Mouse (Mus musculus) heart, embryonic 11.5 days (tissue): ENCODE measurements around the gene Olfr750. TPM values are rescaled to one million over a fixed set of nuclear protein-coding genes. Genes with fewer than 3 reads are reported as not detected.

Experiments used
- ATAC-seq: fragments of 200-750 bp; cut with Nextera tagmentation; replicated peaks from 2 replicates; pipeline ENCODE4 v1.8.0; 2017; ENCODE audit warnings: moderate library complexity; ENCODE audit not compliant: insufficient number of reproducible peaks, low FRiP score, low TSS enrichment
- H3K27ac ChIP-seq: fragments of 300-500 bp; sonication (generic); 2 replicates; pipeline ENCODE4 v1.5.1; 2014; ENCODE audit warnings: mild to moderate bottlenecking, low read depth, low read length
- H3K27me3 ChIP-seq: fragments of 300-500 bp; sonication (generic); 2 replicates; pipeline ENCODE4 v1.6.1; 2014; ENCODE audit warnings: mild to moderate bottlenecking, low read length, mixed read lengths; ENCODE audit not compliant: control insufficient read depth, insufficient read depth
- H3K36me3 ChIP-seq: fragments of 300-500 bp; sonication (generic); 2 replicates; pipeline ENCODE4 v1.6.1; 2014; ENCODE audit warnings: mild to moderate bottlenecking, low read length, moderate library complexity, mixed read lengths; ENCODE audit not compliant: control insufficient read depth, insufficient read depth
- H3K4me1 ChIP-seq: fragments of 300-500 bp; sonication (generic); 2 replicates; pipeline ENCODE4 v1.6.1; 2014; ENCODE audit warnings: low read length; ENCODE audit not compliant: control insufficient read depth, insufficient read depth
- H3K4me2 ChIP-seq: fragments of 300-500 bp; sonication (generic); 2 replicates; pipeline ENCODE4 v1.6.1; 2014; ENCODE audit warnings: mild to moderate bottlenecking, moderate library complexity
- H3K4me3 ChIP-seq: fragments of 300-500 bp; sonication (generic); 2 replicates; pipeline ENCODE4 v1.5.1; 2014; ENCODE audit warnings: low read depth, low read length
- H3K9ac ChIP-seq: fragments of 300-500 bp; sonication (generic); 2 replicates; pipeline ENCODE4 v1.6.1; 2014; ENCODE audit warnings: mild to moderate bottlenecking, low read depth, low read length, moderate library complexity
- H3K9me3 ChIP-seq: fragments of 300-500 bp; sonication (generic); replicated peaks from 2 replicates; pipeline ENCODE4 v1.6.1; 2016; ENCODE audit warnings: low read length; ENCODE audit not compliant: control insufficient read depth
- WGBS: fragments of 180-500 bp; shearing (Covaris S2); extraction: QIAGEN DNeasy Blood & Tissue Kit; methylation state at CpG from one replicate; pipeline ENCODE4 v1.1.7; 2014; ENCODE audit not compliant: insufficient replicate concordance; 5-methylcytosine and 5-hydroxymethylcytosine counted together
- polyA plus RNA-seq: library from polyadenylated mRNA; unstranded; fragments of >200 nt; fragmentation: Nextera tagmentation; extraction: Ambion mirVana; gene quantifications from 2 replicates; pipeline ENCODE4 v1.2.1, GENCODE M21; 2014

Olfr750 gene
- polyA plus RNA-seq, 1 experiment from 2014 or later: not detected

- Histone ChIP-seq H3K4me3 (peak overlapping the region; percentile 64), H3K9me3 (no peaks in the 10 kb centered on the region), H3K27ac (peak overlapping the region; percentile 82), H3K4me1 (no peaks in the 10 kb centered on the region), H3K9ac (peak overlapping the region; percentile 74), H3K27me3 (no peaks in the 10 kb centered on the region), H3K36me3 (no peaks in the 10 kb centered on the region), H3K4me2 (peak overlapping the region; percentile 80)
- WGBS: under 1% methylated on average over 27 of the region's 27 CpGs
- ATAC-seq: peak; percentile 35; the same call in 1 of the 2 replicates
Observed at GRCm38 (mm10) chr14:51090077-51090781, 16.0 kb upstream of the Olfr750 start.

GRCm38 (mm10) chr14:51089674-51090076, 15.4 kb upstream of the Olfr750 start:
- Histone ChIP-seq H3K4me1 (no peaks in the 10 kb centered on the region), H3K36me3 (no peaks in the 10 kb centered on the region), H3K9me3 (no peaks in the 10 kb centered on the region), H3K27me3 (no peaks in the 10 kb centered on the region), H3K27ac (peak overlapping the region; percentile 82), H3K9ac (peak overlapping the region; percentile 74), H3K4me3 (peak overlapping the region; percentile 64), H3K4me2 (peak overlapping the region; percentile 80)
- ATAC-seq: 0 out of 2 replicates have a peak, but pooled peaks have one; percentile 0
- under 1% methylated on average over 15 of the region's 15 CpGs for WGBS

- Histone ChIP-seq H3K36me3 (no peaks in the 10 kb centered on the region), H3K4me1 (no peaks in the 10 kb centered on the region), H3K9ac (peak overlapping the region; percentile 74), H3K9me3 (no peaks in the 10 kb centered on the region), H3K27me3 (no peaks in the 10 kb centered on the region), H3K27ac (peak overlapping the region; percentile 82), H3K4me3 (peak overlapping the region; percentile 64), H3K4me2 (peak overlapping the region; percentile 80)
- ATAC-seq: peak; percentile 93
- under 1% methylated on average over 34 of the region's 34 CpGs for WGBS
Observed at GRCm38 (mm10) chr14:51088970-51089673, 14.9 kb upstream of the Olfr750 start.

GRCm38 (mm10) chr14:51088166-51088969, 14.1 kb upstream of the Olfr750 start:
- Histone ChIP-seq H3K4me1 (peaks cover 2% of the 10 kb centered on the region; the same call in 1 of the 2 replicates), H3K4me2 (peak overlapping the region; percentile 80), H3K4me3 (peak overlapping the region; percentile 64), H3K27ac (peak overlapping the region; percentile 80), H3K9me3 (no peaks in the 10 kb centered on the region), H3K27me3 (no peaks in the 10 kb centered on the region), H3K36me3 (no peaks in the 10 kb centered on the region), H3K9ac (peak overlapping the region; percentile 72)
- 1% methylated on average over 23 of the region's 23 CpGs for WGBS
- ATAC-seq: peak; percentile 58

GRCm38 (mm10) chr14:51087762-51088161, 13.5 kb upstream of the Olfr750 start:
- H3K27ac ChIP-seq: no peak overlapping the region
- ATAC-seq: no peak
- H3K27me3 ChIP-seq: no peaks in the 10 kb centered on the region
- peak overlapping the region; percentile 80 for H3K4me2 ChIP-seq
- no peaks in the 10 kb centered on the region for H3K9me3 ChIP-seq
- peaks cover 2% of the 10 kb centered on the region; the same call in 1 of the 2 replicates for H3K4me1 ChIP-seq
- H3K4me3 ChIP-seq: peak overlapping the region; percentile 64
- WGBS: 14% methylated on average over 9 of the region's 9 CpGs
- peak overlapping the region; percentile 69 for H3K9ac ChIP-seq
- no peaks in the 10 kb centered on the region for H3K36me3 ChIP-seq

- no peak overlapping the region for H3K4me2 ChIP-seq
- no peak overlapping the region for H3K9ac ChIP-seq
- no peaks in the 10 kb centered on the region for H3K36me3 ChIP-seq
- no peaks in the 10 kb centered on the region for H3K9me3 ChIP-seq
- ATAC-seq: no peak
- no peak overlapping the region for H3K4me3 ChIP-seq
- peaks cover 2% of the 10 kb centered on the region; the same call in 1 of the 2 replicates for H3K4me1 ChIP-seq
- H3K27ac ChIP-seq: no peak overlapping the region
- H3K27me3 ChIP-seq: no peaks in the 10 kb centered on the region
- WGBS: 76% methylated on average over 4 of the region's 4 CpGs
Observed at GRCm38 (mm10) chr14:51085911-51086310, 11.7 kb upstream of the Olfr750 start.

GRCm38 (mm10) chr14:51085086-51085485, 10.9 kb upstream of the Olfr750 start:
- 75% methylated on average over 2 of the region's 2 CpGs for WGBS
- no peaks in the 10 kb centered on the region for H3K9me3 ChIP-seq
- no peak for ATAC-seq
- H3K9ac ChIP-seq: no peak overlapping the region
- H3K4me1 ChIP-seq: peaks cover 2% of the 10 kb centered on the region; the same call in 1 of the 2 replicates
- H3K4me3 ChIP-seq: no peak overlapping the region
- H3K27ac ChIP-seq: no peak overlapping the region
- H3K4me2 ChIP-seq: no peak overlapping the region
- H3K27me3 ChIP-seq: no peaks in the 10 kb centered on the region
- no peaks in the 10 kb centered on the region for H3K36me3 ChIP-seq

GRCm38 (mm10) chr14:51083805-51084204, 9.6 kb upstream of the Olfr750 start:
- Histone ChIP-seq H3K36me3 (no peaks in the 10 kb centered on the region), H3K9ac (0 out of 2 replicates have a peak overlapping the region, but pooled peaks have one; percentile 74)
- 14% methylated on average over 7 of the region's 7 CpGs for WGBS

More at GRCm38 (mm10) chr14:51083805-51084204, 9.6 kb upstream of the Olfr750 start:
- Histone ChIP-seq H3K4me1 (peaks cover 2% of the 10 kb centered on the region; the same call in 1 of the 2 replicates), H3K27me3 (no peaks in the 10 kb centered on the region), H3K27ac (no peak overlapping the region), H3K4me2 (peak overlapping the region; percentile 88), H3K9me3 (no peaks in the 10 kb centered on the region), H3K4me3 (peak overlapping the region; percentile 66)
- no peak for ATAC-seq
